Mouse (Mus musculus) spleen, adult 12 weeks (tissue): Measurements from ENCODE around the gene Sh2d2a.
"Not testable (repeated sequence)": the region's sequence is repeated elsewhere in the genome, so short reads cannot be mapped to it uniquely, and the experiment has no call there.

ENCODE experiments used
- DNase-seq: peaks from one replicate; pipeline ENCODE4 v3.0.0; 2022; ENCODE audit warnings: low spot score

The Sh2d2a gene

DNA sequence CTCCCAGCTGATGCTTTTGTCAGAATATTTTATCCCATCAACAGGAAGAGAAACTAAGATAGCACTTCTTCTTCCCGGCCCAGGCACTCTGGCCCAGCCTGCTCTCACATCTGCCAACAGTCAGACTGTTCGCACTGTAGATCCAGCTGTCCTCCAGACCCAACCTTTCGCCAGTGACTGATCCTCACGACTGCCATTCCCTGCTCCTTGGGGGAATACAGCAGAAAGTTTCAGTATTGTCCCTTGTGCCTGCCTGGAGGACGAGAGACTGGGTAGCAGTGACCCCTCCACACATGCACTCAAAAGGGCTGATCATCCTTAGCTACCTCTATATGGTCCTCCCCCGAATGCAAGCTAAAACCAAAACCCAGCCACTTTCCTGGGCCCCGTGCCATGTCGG lies 9.4 kb downstream of the Sh2d2a start:
- no peak for DNase-seq

DNA sequence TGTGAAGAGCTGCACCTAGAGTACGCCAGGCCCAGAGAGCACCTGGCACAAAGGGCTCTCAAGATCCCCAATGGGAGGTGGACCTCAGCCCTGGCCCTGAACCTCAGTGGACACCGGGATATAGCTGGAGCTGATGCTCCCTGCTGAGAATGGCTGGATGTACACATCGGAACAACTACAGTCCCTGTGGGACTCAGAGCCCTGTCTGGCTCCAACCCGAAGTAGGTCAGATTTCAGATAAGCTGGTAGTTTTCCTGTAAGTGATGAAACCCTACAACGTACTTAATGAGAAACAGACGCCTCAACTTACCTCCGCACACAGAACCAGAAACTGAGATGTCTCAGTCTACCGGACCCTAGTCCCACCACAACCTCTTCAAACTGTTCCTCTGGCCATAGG lies 11.1 kb downstream of the Sh2d2a start:
- no peak for DNase-seq

DNA sequence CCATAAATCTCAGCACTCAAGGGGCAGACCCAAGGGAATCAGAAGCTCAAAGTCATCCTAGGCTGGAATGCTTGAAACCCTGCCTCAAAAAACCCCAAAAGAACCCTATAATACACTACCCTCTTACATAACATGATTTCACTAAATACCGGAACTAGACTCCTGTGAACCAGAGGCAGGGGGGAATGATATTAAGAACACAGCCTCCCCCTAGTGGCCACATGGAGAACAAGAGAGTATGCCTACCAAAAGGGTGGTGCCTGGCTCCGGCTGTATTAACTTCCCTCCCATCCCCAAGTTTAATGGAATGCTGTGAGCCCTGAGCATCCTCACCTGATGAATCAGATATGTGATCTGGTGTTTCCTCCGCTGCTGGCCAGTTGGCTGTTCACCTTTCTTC lies 13.3 kb downstream of the Sh2d2a start:
- peak; percentile 27 for DNase-seq

DNA sequence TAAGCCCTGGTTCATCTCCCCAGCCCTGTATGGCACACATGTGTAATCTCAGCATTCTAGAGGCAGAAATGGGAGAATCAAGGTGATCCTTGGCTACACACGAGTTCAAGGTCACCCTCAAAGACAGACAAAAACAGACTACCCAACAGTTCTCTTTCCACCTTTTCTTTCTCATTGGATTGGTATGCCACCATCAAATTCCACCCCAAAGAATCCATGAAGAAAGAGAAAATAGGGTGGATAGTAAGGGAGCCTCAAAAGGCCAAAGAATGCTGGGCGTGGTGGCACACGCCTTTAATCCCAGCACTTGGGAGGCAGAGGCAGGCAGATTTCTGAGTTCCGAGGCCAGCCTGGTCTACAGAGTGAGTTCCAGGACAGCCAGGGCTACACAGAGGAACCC lies 17.6 kb downstream of the Sh2d2a start:
- not testable (repeated sequence) for DNase-seq

DNA sequence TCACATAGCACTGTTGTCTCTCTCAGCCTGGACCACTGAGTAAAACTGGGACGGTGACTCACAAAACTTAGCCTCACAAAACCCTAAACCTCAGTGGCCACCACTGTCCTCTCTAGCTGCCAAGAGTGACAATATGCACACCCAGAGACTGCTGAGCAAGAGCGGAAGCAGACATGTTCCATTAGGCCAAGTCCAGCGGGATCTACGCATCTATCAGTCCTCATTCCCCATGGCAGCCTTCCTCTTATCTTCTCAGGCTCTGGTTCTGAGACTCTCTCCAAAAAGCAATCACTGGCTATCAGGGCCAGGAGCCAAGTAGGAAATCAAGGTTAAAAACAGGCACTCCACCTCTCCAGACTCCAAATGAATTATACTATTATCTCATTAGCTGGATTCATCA lies 31.2 kb downstream of the Sh2d2a start:
- no peak for DNase-seq

DNA sequence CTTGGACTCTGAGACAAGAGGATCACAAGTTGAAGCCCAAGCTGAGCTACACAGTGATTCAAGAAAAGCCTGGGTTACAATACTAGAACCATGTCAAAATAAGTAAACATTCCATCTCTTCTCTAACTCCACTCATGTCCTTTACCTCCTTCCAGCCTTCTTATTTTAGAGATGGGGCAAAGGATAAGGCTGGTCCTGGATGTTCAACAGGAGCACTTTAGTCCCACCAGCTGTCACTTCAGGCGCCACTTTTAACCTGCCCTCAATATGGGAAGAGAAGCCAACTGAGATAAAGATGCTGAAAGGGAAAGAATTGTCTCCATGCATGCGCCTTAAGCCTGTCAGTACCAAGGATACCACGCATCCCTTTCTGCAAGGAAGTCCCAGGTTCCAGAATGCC lies 37.7 kb downstream of the Sh2d2a start:
- no peak for DNase-seq

DNA sequence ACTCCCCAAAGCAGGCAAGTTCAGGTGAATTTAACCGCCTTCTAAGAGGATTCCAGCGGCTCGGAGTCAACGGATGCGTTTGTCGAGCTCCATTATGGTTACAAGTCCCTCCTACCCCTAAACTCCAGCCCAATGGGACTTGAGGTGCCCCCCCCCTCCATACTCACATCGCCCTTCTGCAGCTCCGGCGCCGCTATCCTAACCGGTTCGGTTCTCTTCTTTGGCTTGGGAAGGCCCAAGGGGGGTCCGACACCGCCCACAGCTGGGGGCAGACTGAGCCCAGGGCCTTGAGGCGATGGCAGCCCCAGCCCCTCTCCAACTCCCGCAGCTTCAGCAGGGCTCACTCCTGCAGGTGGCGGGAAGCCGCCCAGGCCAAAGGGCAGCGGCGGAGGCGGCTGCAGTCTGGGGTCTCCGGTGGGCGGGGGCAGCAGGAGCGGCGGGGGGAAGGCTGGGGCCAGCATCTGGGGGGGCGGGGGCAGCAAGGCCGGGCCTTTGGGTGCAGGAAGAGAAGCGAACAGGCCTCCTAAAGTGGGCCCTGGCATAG lies 38.2 kb downstream of the Sh2d2a start:
- no peak for DNase-seq

DNA sequence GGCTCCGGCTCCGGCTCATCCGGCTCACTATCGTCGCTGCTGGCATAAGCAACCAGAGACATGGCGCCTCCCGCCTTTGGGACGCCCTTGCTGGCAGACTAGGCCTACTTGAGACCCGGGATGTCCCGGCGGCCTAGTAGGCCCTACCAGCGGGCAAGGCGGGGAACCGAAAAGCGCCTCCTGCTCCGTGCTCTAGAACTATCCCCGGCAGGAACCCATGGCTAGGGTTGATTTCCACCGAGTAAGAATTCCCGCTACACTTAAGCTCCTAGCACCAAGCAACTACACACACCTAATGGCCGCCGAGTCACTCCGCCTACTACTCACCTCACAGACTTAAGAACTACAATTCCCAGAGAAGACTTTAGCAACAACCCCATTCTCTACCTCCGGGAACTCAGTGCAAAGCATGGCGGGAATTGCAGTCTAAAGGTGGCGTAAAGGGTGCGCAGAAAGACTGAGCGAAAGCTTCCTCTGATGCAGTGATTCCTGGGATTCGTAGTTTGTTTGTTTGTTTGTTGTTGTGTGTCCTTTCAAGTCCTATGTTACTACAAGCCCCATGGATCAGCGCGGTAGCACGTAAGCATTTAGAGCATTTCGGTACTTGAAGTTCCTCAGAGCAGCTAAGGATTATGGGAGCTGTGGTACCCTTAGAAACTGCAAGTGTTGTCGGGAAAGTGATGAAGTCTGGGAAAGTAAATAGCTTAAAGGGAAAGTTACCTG lies 38.9 kb downstream of the Sh2d2a start, which contains the start of gene Prcc:
Gene Prcc (minus strand): TSS at position 328 of the 723 bp plus-strand sequence.
- DNase-seq, result peak; percentile 85

DNA sequence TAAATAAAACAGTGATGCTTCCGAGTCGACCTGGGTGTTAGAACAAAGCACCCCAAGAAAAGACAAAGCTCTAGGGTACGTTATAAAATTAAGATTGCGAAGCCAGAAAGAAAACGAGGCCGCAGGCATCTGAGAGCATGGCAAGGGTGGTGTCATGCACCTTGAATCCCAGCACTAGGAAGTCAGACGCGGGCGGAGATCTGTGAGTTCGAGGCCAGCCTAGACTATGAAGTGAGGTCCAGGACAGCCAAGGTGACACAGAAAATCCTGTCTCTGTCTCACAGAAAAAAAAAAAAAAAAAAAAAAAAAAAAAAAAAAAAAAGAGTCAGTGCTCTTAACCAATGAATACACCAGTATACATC lies 39.4 kb downstream of the Sh2d2a start:
- DNase-seq, result no peak

DNA sequence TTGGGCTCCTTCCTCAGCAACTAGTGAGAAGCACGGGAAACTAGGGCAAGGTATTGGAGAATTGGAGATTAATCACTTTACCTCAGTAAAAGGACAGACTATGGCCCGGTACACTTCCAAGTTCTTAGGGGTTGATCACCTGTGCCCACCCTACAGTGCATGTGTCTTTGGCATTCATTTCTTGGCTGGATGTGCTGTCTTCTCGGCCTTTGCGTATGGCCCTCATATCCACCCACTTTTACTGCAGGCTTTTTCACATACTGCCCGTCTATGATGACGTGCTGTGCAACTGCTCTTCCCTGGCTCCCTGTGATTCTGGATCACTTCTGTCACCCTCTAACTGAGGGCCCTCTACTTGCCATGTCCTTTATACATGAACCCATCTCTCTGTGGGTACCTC lies 39.9 kb downstream of the Sh2d2a start:
- DNase-seq, result no peak

DNA sequence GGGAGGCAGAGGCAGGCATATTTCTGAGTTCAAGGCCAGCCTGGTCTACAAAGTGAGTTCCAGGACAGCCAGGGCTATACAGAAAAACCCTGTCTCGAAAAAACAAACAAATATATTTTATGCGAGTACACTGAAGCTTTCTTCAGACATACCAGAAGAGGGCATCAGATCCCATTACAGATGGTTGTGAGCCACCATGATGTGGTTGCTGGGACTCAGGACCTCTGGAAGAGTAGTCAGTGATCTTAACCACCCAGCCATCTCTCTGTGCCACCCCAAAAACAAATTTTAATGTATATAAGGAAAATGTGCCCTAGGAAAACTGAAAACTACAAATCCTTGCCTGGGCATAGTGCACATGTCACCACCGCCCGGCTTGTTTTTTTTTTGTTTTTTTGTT lies 40.8 kb downstream of the Sh2d2a start:
- not testable (repeated sequence) for DNase-seq

DNA sequence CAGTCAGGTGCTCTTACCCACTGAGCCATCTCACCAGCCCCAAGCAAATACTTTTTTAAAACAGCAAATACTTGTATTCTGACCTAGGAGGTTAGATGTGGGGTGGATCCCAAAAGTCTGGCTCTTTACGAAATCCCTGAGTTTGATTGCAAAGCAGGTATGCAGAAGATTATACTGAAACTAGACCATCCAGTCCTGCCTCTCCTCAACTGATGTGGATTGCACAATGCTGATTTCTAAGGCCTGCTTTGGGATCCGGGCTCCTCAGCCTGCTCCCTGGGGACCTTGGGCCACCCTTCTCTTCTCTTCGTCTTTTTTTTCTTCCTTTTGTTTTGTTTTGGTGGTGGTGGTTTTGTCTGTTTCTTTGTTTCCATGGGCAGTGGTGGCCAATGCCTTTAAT lies 44.9 kb downstream of the Sh2d2a start:
- no peak for DNase-seq

DNA sequence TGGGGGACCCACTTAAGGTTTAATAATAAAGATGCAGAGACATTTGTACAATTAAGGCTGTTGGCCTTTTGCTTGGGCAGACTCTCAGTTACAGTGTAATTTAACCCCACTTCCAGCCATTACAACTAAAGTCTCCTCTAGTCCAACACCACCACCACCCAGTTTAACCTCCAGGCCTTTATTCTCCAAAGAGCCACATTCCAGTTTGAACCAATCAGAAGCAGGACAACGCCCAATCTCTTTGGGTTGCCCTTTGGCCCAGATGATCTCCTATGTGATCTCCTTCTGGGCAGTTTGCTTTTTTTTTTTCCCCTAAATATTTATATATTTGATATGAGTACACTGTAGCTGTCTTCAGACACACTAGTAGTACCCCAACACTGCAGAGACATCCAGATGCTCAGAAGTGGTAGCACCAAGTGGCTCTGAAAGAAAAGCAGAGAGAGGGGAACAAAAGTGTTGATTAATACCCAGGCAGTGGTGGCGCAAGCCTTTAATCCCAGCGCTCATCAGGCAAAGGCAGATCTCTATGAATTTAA lies 46.9 kb downstream of the Sh2d2a start:
- no peak for DNase-seq

DNA sequence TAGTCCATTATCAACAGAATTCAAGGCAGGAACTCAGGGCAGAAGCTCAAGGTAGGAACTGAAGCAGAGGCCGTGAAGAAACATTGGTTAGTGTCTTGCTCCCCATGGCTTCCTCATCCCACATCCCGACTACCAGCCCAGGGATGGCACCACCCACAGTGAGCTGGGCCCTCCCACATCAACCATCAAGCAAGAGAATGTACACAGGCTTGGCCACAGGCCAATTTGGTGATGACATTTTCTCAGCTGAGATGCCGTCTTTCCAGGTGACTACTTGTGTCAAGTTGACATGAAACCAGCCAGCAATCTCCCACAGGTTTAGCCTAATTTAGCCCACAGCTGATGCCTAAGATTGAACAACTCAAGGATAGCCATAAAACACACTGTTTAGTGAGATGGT lies 52.7 kb downstream of the Sh2d2a start:
- DNase-seq, result no peak

DNA sequence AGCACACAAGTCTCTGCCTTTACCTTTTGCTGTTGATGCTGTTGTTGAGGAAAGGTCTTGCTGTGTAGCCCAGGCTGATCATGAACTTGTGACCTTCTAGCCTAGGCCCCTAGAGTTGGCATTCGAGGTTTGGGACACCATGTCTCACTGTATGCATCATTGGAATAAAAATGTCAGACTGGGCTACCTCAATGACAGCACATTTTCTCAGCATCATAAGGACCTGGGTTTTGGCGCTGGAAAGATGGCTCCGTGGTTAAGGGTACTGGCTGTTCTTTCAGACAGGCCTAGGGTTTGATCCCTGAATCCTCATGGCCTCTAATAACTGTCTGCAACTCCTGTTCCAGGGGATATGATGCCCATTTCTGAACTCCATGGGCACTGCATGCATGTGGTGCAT lies 53.2 kb downstream of the Sh2d2a start:
- no peak for DNase-seq

DNA sequence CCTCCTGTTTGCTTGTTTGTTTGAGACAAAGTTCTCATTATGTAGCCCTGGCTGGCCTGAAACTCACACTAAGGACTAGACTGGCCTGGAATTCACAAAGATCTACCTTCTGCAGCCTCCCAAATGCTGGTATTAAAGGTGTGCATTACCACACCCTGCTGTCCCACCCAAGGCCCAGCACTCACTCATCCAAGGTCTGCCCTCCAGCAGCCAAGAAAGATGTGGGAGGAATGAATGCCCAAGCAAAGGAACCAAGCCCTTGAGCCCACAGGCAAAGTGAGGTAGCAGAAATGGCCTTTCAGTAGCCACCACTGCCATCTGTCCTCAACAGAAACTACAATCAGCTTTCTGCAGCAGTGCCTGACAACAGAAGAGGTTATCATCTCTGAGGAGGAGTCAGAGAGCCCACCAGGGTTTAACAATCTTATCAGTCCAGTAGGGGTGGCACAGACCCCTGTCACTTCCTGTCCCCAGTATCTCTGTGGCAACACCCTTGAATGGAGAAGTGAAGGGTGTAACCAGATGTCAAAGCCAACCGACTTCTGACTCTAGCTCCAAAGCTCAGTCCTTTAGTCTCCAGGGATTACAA lies 54.6 kb downstream of the Sh2d2a start:
- DNase-seq, result no peak

DNA sequence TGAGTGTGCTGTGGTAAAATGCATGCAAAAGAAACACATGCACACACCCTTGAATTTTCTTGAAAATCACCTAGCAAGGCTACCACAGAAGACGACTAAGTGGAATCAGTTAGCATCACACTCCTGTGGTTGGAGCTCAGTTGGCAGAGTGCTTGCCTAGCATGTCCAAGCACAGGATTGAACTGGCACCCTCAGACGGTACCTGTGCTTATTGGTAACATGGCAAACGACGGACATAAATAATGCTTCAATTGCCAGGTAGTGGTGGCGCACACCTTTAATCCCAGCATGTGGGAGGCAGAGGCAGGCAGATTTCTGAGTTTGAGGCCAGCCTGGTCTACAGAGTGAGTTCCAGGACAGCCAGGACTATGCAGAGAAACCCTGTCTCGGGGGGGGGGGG lies 55.4 kb downstream of the Sh2d2a start:
- not testable (repeated sequence) for DNase-seq

DNA sequence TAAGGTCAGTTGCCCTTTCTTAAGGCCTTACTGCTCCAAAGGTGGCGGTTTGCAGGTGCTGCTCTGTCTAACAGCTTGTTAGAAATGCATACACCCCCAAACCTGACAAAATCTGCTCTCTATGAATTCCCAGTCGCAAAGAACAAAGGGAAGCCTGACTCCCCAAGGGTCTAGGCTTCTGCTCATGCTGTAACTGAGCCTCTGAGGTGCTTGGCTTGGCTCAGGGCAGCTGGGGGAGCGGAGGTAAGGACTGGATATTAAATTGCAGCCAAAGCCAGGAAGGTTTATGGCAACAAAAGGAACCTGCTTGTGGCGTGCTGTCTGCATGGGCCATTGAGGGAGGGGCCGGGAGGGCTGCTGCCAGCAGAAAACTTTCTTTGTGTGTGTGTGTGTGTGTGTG lies 57.3 kb downstream of the Sh2d2a start:
- DNase-seq, result no peak
